Mouse (Mus musculus) embryonic fibroblast, embryonic 13.5 days (primary cell): ENCODE measurements around the gene Tmem251. TPM values are rescaled to one million over a fixed set of nuclear protein-coding genes. Genes with fewer than 3 reads are reported as not detected.

ENCODE experiments used
- H3K27ac ChIP-seq: 2 replicates; pipeline ENCODE4 v1.5.1; 2012; ENCODE audit warnings: low read length, control low read depth, inconsistent platforms; ENCODE audit not compliant: insufficient read depth
- H3K4me1 ChIP-seq: 2 replicates; pipeline ENCODE4 v1.6.1; 2011; ENCODE audit warnings: low read length; ENCODE audit not compliant: control insufficient read depth, insufficient read depth
- H3K4me3 ChIP-seq: 2 replicates; pipeline ENCODE4 v1.5.1; 2011; ENCODE audit warnings: mild to moderate bottlenecking, control low read depth, low read length; ENCODE audit not compliant: insufficient read depth
- CTCF ChIP-seq: IDR thresholded peaks from 2 replicates; pipeline ENCODE4 v1.5.1; 2011; ENCODE audit warnings: mild to moderate bottlenecking, control low read depth, low read length, moderate library complexity, borderline replicate concordance; ENCODE audit not compliant: insufficient read depth
- POLR2A ChIP-seq: IDR thresholded peaks from 2 replicates; pipeline ENCODE4 v1.6.1; 2011; ENCODE audit warnings: low read depth, mild to moderate bottlenecking, control low read depth, low read length, moderate library complexity
- polyA plus RNA-seq: library from polyadenylated mRNA; stranded (reverse); fragments of >200 nt; gene quantifications from 2 replicates; pipeline ENCODE4 v1.2.4, GENCODE M21; 2011; ENCODE audit warnings: low read depth; ENCODE audit not compliant: missing spikeins, insufficient read length

Tmem251 gene
- polyA plus RNA-seq, 1 experiment: 5.0 TPM

DNA sequence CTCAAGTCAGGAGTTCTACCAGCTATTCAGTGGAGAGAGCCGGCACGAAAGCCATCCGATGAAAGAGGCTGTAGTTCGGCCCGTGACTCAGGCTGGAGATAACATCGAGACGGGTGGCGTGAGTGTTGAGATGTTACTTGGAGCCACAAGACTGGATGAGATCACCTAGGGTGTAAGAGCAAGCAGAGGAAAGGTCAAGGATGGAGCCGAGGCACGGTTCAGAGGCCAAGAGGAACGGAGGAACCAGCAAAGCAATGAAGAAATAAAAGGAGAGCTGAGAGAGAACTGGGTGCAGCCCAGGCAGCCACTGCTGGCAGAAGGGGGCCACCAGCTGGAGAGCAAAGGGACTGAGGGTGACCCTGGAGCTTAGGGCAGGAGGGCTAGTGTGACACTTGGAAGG lies 35.3 kb upstream of the Tmem251 start:
- no peak overlapping the region for H3K27ac ChIP-seq
- H3K4me3 ChIP-seq: no peak overlapping the region
- H3K4me1 ChIP-seq: no peaks in the 10 kb centered on the region
- TF ChIP-seq CTCF: no peak
- TF ChIP-seq POLR2A: no peak

DNA sequence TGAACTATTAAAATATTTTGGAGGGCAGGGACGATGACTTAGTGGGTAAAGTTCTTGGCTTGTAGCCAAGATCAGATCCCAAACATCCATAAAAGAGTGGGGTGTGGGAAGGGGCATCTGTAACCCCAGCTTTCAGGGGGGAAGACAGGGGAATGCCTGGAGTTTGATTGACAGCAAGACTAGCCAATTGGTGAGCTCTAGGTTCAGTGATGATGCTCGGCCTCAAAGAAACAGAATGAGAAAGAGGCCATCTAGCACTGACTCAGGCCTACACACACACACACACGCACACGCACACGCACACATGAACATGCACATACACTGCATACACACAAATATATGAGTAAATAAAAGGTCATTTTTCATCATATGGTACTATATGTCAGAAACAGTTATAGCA lies 33.7 kb upstream of the Tmem251 start:
- Histone ChIP-seq H3K4me3 (no peak overlapping the region), H3K27ac (no peak overlapping the region), H3K4me1 (no peaks in the 10 kb centered on the region)
- TF ChIP-seq CTCF (no peak), POLR2A (no peak)

DNA sequence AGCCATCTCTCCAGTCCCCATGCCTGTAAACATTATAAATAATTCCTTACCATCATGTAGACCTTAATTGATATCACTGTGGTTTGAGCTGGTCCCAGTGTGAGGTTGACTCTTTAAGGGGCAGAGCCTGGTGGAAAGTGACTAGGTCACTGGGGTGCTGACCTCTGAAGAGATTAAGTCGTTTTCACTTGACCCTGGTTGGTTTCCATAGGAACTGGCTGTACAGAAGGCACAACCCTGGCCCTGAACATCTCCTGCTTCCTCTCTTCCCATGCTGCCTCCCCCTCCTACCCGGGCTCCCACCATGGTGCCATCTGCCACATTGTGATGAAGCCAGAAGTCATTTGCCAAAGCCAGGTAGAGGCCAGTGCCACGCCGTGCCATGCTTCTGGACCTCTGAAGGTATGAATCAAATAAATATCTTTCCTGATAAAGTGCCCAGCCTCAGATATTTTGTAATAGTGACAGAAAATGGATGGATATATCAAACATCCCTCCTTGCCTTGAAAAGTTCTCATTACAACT lies 32.6 kb upstream of the Tmem251 start:
- no peak overlapping the region for H3K4me3 ChIP-seq
- no peaks in the 10 kb centered on the region for H3K4me1 ChIP-seq
- TF ChIP-seq CTCF: no peak
- TF ChIP-seq POLR2A: no peak

DNA sequence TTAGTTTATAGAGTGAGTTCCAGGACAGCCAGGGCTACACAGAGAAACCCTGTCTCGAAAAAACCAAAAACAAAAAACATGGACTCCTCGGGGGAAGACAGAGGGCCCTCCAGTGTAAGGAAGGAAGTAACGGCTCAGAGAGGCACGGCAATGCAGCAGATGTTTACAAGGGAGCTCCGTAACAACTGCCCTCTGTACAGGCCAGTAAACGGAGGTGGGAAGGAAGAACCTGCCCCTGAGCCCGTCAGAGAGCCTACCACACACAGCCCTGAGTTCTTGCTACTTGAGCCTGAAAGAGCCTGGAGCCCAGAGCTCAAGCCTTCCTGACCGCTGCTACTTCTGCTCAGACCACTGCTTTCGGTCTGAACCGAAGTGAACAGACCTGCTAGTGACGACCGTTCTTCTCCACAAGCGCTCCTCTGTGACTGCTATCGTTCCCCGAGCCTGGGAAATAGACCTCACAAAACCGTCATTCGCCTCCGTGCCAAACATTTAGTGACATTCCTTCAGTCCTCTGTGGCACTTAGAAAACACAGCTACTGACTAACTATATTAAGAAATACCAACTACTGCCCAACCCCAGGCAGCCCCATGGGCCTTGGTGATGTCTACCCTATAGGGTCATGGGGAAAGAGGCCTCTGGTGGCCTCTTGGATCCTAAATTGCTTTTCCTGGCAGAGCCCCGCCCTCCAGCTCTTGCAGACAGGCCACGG lies 30.3 kb upstream of the Tmem251 start:
- Histone ChIP-seq H3K27ac (no peak overlapping the region), H3K4me3 (no peak overlapping the region), H3K4me1 (no peaks in the 10 kb centered on the region)
- no peak for TF ChIP-seq CTCF
- TF ChIP-seq POLR2A: no peak

More for the DNA sequence above, 32.6 kb upstream of the Tmem251 start:
- H3K27ac ChIP-seq: no peak overlapping the region

GRCm38 (mm10) chr12:102714116-102714515 lies 29.4 kb upstream of the Tmem251 start:
- Histone ChIP-seq H3K27ac (no peak overlapping the region), H3K4me3 (no peak overlapping the region), H3K4me1 (no peaks in the 10 kb centered on the region)
- TF ChIP-seq POLR2A (no peak), CTCF (no peak)

GRCm38 (mm10) chr12:102714654-102715395 lies 28.7 kb upstream of the Tmem251 start:
- H3K27ac ChIP-seq: no peak overlapping the region
- no peaks in the 10 kb centered on the region for H3K4me1 ChIP-seq
- TF ChIP-seq POLR2A (no peak), CTCF (no peak)
- H3K4me3 ChIP-seq: no peak overlapping the region

- TF ChIP-seq POLR2A (no peak), CTCF (peak; percentile 50; the same call in 1 of the 2 replicates)
- no peaks in the 10 kb centered on the region for H3K4me1 ChIP-seq
- no peak overlapping the region for H3K4me3 ChIP-seq
- no peak overlapping the region for H3K27ac ChIP-seq
Measured at GRCm38 (mm10) chr12:102719552-102720315, 23.8 kb upstream of the Tmem251 start.

DNA sequence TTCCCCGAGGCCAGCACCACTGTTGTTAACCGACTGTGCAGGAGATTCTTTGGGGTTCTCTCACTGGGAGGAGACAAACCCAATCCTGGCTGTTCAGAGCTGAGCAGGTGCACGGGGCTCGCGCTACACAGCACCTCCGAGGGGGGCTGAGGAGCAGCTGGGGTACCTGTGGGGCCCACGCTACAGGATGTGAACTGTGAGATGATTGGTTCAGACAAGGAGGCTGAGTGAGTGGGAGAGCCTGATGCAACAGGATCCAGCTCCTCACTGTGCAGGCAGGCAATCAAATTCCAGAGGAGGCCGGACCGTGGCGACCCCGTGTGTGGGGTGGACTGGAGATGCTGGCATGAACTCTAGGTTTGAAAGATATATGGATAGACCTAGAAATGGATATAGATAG lies 21.1 kb upstream of the Tmem251 start:
- Histone ChIP-seq H3K27ac (no peak overlapping the region), H3K4me3 (no peak overlapping the region), H3K4me1 (no peaks in the 10 kb centered on the region)
- no peak for TF ChIP-seq CTCF

GRCm38 (mm10) chr12:102722966-102723365 lies 20.6 kb upstream of the Tmem251 start:
- Histone ChIP-seq H3K4me3 (no peak overlapping the region), H3K27ac (no peak overlapping the region), H3K4me1 (no peaks in the 10 kb centered on the region)
- no peak for TF ChIP-seq CTCF

GRCm38 (mm10) chr12:102723861-102724260 lies 19.7 kb upstream of the Tmem251 start:
- Histone ChIP-seq H3K27ac (no peak overlapping the region), H3K4me1 (no peaks in the 10 kb centered on the region), H3K4me3 (no peak overlapping the region)
- TF ChIP-seq CTCF (no peak), POLR2A (no peak)

GRCm38 (mm10) chr12:102725146-102725545 lies 18.4 kb upstream of the Tmem251 start:
- no peak overlapping the region for H3K4me3 ChIP-seq
- TF ChIP-seq CTCF (no peak), POLR2A (no peak)
- no peak overlapping the region for H3K27ac ChIP-seq
- no peaks in the 10 kb centered on the region for H3K4me1 ChIP-seq
